Mouse (Mus musculus): Measurements from ENCODE around the gene Parp6.
A peak's percentile ranks its signal among the peaks of the same experiment; 100 is the strongest.

Parp6 gene

GRCm38 (mm10) chr9:59616622-59617306, at the start of gene Parp6:
Parp6 (plus strand) TSS chr9:59617284.
- DNase-seq (ENCODE audit: extremely low spot score, low read depth, low spot score) = peak; percentile 88

GRCm38 (mm10) chr9:59571852-59572251, 45.2 kb upstream of the Parp6 start:
- DNase-seq (ENCODE audit: extremely low spot score, low read depth, low spot score) = no peak

GRCm38 (mm10) chr9:59577401-59577800, 39.7 kb upstream of the Parp6 start:
- no peak for DNase-seq (ENCODE audit: extremely low spot score, low read depth, low spot score)

GRCm38 (mm10) chr9:59577844-59578504, 39.1 kb upstream of the Parp6 start, which contains the start of gene Celf6:
Celf6 (plus strand) TSS chr9:59577917.
- DNase-seq (ENCODE audit: extremely low spot score, low read depth, low spot score) = peak; percentile 86

- DNase-seq (ENCODE audit: extremely low spot score, low read depth, low spot score) = no peak
Observed at GRCm38 (mm10) chr9:59578505-59578867, 38.6 kb upstream of the Parp6 start.

GRCm38 (mm10) chr9:59584871-59585308, 32.2 kb upstream of the Parp6 start:
- peak; percentile 56 for DNase-seq (ENCODE audit: extremely low spot score, low read depth, low spot score)

GRCm38 (mm10) chr9:59588252-59588651, 28.8 kb upstream of the Parp6 start:
- no peak for DNase-seq (ENCODE audit: extremely low spot score, low read depth, low spot score)

- no peak for DNase-seq (ENCODE audit: extremely low spot score, low read depth, low spot score)
Observed at GRCm38 (mm10) chr9:59588710-59589671, 28.1 kb upstream of the Parp6 start.

- no peak for DNase-seq (ENCODE audit: extremely low spot score, low read depth, low spot score)
Observed at GRCm38 (mm10) chr9:59589703-59590439, 27.2 kb upstream of the Parp6 start.

- no peak for DNase-seq (ENCODE audit: extremely low spot score, low read depth, low spot score)
Observed at GRCm38 (mm10) chr9:59601661-59602060, 15.4 kb upstream of the Parp6 start.

- no peak for DNase-seq (ENCODE audit: extremely low spot score, low read depth, low spot score)
Observed at GRCm38 (mm10) chr9:59605967-59606366, 11.1 kb upstream of the Parp6 start.

GRCm38 (mm10) chr9:59610950-59611349, 6.1 kb upstream of the Parp6 start:
- no peak for DNase-seq (ENCODE audit: extremely low spot score, low read depth, low spot score)

- DNase-seq (ENCODE audit: extremely low spot score, low read depth, low spot score) = no peak
Observed at GRCm38 (mm10) chr9:59615797-59616196, 1.3 kb upstream of the Parp6 start.

GRCm38 (mm10) chr9:59617307-59617973, 356 bp downstream of the Parp6 start:
- DNase-seq (ENCODE audit: extremely low spot score, low read depth, low spot score) = peak; percentile 2

- DNase-seq (ENCODE audit: extremely low spot score, low read depth, low spot score) = no peak
Observed at GRCm38 (mm10) chr9:59638372-59638771, 21.3 kb downstream of the Parp6 start.

- no peak for DNase-seq (ENCODE audit: extremely low spot score, low read depth, low spot score)
Observed at GRCm38 (mm10) chr9:59639936-59640335, 22.9 kb downstream of the Parp6 start.

GRCm38 (mm10) chr9:59641320-59641719, 24.2 kb downstream of the Parp6 start:
- no peak for DNase-seq (ENCODE audit: extremely low spot score, low read depth, low spot score)

GRCm38 (mm10) chr9:59649911-59650310, 32.8 kb downstream of the Parp6 start:
- DNase-seq (ENCODE audit: extremely low spot score, low read depth, low spot score) = no peak

GRCm38 (mm10) chr9:59653371-59653770, 36.3 kb downstream of the Parp6 start:
- DNase-seq (ENCODE audit: extremely low spot score, low read depth, low spot score) = no peak

GRCm38 (mm10) chr9:59654450-59654983, 37.4 kb downstream of the Parp6 start:
- DNase-seq (ENCODE audit: extremely low spot score, low read depth, low spot score) = no peak
